Mouse (Mus musculus) thymus, adult 2 months (tissue): ENCODE data around the gene Spsb1. TPM values are rescaled to one million over a fixed set of nuclear protein-coding genes. Genes with fewer than 3 reads are reported as not detected.

ENCODE experiments used
- DNase-seq: peaks from one replicate; pipeline ENCODE4 v3.0.0; 2021
- H3K27ac ChIP-seq: fragments of 200-500 bp; 2 replicates; pipeline ENCODE4 v1.5.1; 2012; ENCODE audit warnings: low read length, control low read depth; ENCODE audit not compliant: control insufficient read depth, insufficient read depth
- H3K27me3 ChIP-seq: fragments of 200-500 bp; 2 replicates; pipeline ENCODE4 v1.6.1; 2012; ENCODE audit warnings: mild to moderate bottlenecking, low read length, moderate library complexity, mixed read lengths; ENCODE audit not compliant: control insufficient read depth, insufficient read depth
- H3K36me3 ChIP-seq: fragments of 200-500 bp; 2 replicates; pipeline ENCODE4 v1.6.1; 2012; ENCODE audit warnings: mild to moderate bottlenecking, low read length, moderate library complexity; ENCODE audit not compliant: control insufficient read depth, insufficient read depth
- H3K4me1 ChIP-seq: fragments of 200-500 bp; replicated peaks from 2 replicates; pipeline ENCODE4 v1.6.1; 2012; ENCODE audit warnings: low read length; ENCODE audit not compliant: control insufficient read depth, insufficient read depth
- H3K4me3 ChIP-seq: fragments of 200-500 bp; 2 replicates; pipeline ENCODE4 v1.5.1; 2012; ENCODE audit warnings: mild to moderate bottlenecking, low read length, control low read depth, moderate library complexity; ENCODE audit not compliant: control insufficient read depth, insufficient read depth
- CTCF ChIP-seq: fragments of 200-500 bp; IDR thresholded peaks from 2 replicates; pipeline ENCODE4 v1.5.1; 2012; ENCODE audit warnings: mild to moderate bottlenecking, control low read depth, low read length, moderate library complexity, borderline replicate concordance; ENCODE audit not compliant: control insufficient read depth, poor library complexity, insufficient read depth; ENCODE audit errors: extremely low read depth
- POLR2A ChIP-seq: fragments of 200-500 bp; IDR thresholded peaks from 2 replicates; pipeline ENCODE4 v1.6.1; 2012; ENCODE audit warnings: mild to moderate bottlenecking, low read length, control low read depth, moderate library complexity; ENCODE audit not compliant: control insufficient read depth, poor library complexity, insufficient read depth; ENCODE audit errors: extremely low read depth
- WGBS: fragments of 180-500 bp; shearing (Covaris S2); methylation state at CpG from one replicate; pipeline ENCODE4 v1.1.7; 2018; 5-methylcytosine and 5-hydroxymethylcytosine counted together
- polyA plus RNA-seq: library from polyadenylated mRNA; depleted of rRNA; stranded (reverse); fragments of >200 nt; gene quantifications from 2 replicates; pipeline ENCODE4 v1.2.3, GENCODE M21; 2012

The Spsb1 gene
- polyA plus RNA-seq, 1 experiment: 30.4 TPM

- H3K27me3 ChIP-seq: no peaks in the 10 kb centered on the region
Observed at GRCm38 (mm10) chr4:149947396-149947795, 7.4 kb downstream of the Spsb1 start.

DNA sequence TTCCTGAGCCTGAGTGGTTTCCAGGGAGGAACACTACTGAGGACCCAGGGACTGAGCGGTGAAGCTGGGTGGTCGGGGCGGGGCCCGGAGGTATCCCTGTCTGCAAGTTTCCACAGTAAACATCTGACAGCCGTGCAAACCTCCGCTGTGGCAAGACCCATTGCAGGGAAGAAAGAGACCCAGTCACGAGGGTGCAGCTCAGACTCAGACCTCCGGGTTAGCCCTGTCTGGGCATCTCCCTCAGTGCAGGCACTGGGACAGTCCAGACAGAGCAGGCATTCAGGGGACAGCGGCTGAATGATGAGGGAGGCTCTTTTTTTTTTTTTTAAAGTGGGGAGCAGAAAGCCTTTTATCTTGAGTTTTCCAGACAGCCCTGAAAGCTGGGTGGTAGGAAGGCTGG, 9.6 kb downstream of the Spsb1 start:
- TF ChIP-seq POLR2A: no peak
- no peak for TF ChIP-seq CTCF
- no peak for DNase-seq
- Histone ChIP-seq H3K27me3 (0 out of 2 replicates have a peak, but pooled peaks cover 2% of the 10 kb centered on the region), H3K36me3 (no peaks in the 10 kb centered on the region), H3K27ac (no peak overlapping the region), H3K4me1 (peaks cover 14% of the 10 kb centered on the region), H3K4me3 (no peak overlapping the region)
- 94% methylated on average over 9 of the region's 9 CpGs for WGBS

More at GRCm38 (mm10) chr4:149947396-149947795, 7.4 kb downstream of the Spsb1 start:
- H3K4me1 ChIP-seq: peaks cover 6% of the 10 kb centered on the region
- TF ChIP-seq POLR2A (no peak), CTCF (0 out of 2 replicates have a peak, but pooled peaks have one; percentile 10)
- no peaks in the 10 kb centered on the region for H3K36me3 ChIP-seq
- H3K4me3 ChIP-seq: no peak overlapping the region
- no peak overlapping the region for H3K27ac ChIP-seq
- no peak for DNase-seq
- WGBS: 40% methylated on average over 5 of the region's 5 CpGs

GRCm38 (mm10) chr4:149944214-149944613, 10.6 kb downstream of the Spsb1 start:
- TF ChIP-seq POLR2A: no peak
- no peak for TF ChIP-seq CTCF
- H3K4me1 ChIP-seq: peaks cover 14% of the 10 kb centered on the region
- H3K4me3 ChIP-seq: no peak overlapping the region
- no peak for DNase-seq
- H3K36me3 ChIP-seq: no peaks in the 10 kb centered on the region
- WGBS: 45% methylated on average over 12 of the region's 12 CpGs
- H3K27me3 ChIP-seq: 0 out of 2 replicates have a peak, but pooled peaks cover 2% of the 10 kb centered on the region
- no peak overlapping the region for H3K27ac ChIP-seq

DNA sequence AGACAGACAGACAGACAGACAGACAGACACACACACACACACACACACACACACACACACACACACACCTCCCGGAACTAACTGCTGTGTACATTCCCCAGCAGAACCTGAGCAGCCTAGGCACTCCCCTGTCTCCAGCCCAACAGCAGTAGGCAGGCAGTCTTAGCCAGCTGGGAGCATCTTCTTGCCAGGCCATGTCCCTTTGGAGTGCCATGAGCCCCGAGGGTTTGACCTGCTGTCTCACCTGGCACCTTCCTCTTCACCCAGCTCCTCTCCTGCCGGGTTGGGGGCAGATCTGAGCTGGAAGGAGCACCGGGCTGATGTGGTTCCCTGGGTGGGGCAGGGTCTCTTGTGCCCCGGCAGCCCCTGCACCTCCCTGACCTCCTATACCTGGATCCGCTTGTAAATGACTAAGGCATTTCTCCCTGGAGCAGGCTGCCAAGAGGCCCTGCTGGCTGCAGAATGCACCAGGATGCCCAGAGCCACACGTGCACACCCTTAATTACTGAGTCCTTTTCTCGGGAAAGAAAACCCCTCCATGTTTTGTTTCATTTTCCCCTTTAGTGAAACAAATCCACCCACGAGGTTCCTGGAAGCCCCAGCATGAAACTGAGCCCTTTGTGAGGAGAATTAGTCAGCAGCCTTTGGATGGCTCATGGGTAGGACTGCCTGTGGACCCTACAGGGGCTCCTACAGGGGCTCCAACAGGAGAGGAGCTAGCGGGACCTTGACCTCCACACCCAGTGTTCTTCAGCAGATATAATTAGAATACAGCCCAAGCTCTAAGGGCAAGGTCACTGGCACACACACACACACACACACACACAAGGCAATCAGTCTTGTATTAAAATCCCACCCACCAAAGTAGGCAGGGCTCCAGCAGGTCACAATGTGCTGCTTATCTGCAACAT, 11.8 kb downstream of the Spsb1 start:
- no peak overlapping the region for H3K4me3 ChIP-seq
- TF ChIP-seq CTCF (no peak), POLR2A (no peak)
- DNase-seq: no peak
- H3K27me3 ChIP-seq: 0 out of 2 replicates have a peak, but pooled peaks cover 2% of the 10 kb centered on the region
- peaks cover 14% of the 10 kb centered on the region; the same call in 1 of the 2 replicates for H3K4me1 ChIP-seq
- H3K36me3 ChIP-seq: no peaks in the 10 kb centered on the region
- no peak overlapping the region for H3K27ac ChIP-seq
- 78% methylated on average over 10 of the region's 10 CpGs for WGBS

DNA sequence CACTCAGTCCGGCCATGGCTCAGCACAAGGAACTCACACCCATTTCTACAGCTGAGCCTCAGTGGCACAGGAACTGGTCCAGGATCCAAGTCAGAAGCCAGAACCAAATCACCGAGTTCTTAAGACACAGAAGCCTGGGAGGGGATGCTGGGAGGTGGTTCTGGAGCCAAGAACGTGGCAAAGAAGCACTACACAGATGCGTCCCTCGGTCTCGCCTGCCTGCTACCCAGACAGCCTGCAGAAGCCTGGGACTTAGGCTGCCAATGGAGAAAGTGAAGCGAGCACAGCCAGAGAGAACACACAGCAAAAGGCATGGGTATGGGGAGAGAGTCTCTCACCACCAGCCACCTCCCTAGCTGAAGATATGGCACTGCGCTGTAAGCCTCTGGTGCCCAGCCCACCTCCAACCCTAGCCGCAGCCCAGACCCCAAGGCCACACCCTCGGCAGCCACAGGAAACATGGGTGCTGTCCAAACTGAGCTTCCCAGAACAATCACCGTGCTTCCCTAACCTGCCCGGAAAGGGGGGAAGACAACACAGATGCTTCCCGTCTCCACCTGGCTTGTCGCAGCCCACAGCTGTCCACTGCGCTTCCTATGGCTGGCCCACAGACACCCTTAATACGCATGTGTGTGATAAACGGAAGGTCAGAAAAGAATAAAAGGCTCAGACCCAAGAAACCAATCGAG, 13.6 kb downstream of the Spsb1 start:
- Histone ChIP-seq H3K4me3 (no peak overlapping the region), H3K27me3 (0 out of 2 replicates have a peak, but pooled peaks cover 2% of the 10 kb centered on the region), H3K36me3 (no peaks in the 10 kb centered on the region), H3K27ac (no peak overlapping the region), H3K4me1 (peaks cover 8% of the 10 kb centered on the region; the same call in 1 of the 2 replicates)
- no peak for DNase-seq
- 47% methylated on average over 18 of the region's 18 CpGs for WGBS
- TF ChIP-seq CTCF: no peak
- TF ChIP-seq POLR2A: no peak

DNA sequence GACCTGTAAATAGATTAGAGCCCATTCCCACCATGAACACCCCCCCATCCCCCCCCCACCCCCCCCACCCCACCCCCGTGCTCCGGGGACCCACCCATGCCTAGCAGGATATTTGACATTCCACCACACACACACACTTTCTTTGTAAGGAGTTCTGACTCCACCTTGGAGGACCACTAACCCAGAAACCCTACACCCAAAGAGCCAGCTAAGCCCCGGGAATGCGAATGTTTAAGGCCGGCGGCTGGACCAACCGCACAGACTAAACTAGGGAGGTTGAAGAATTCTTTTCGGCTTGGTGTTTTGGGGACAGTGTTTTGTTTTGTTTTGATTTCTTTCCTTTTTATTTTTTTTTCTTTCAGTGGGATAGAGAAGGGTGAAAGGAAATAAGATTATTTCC, 16.1 kb downstream of the Spsb1 start:
- Histone ChIP-seq H3K27ac (no peak overlapping the region), H3K36me3 (no peaks in the 10 kb centered on the region), H3K27me3 (0 out of 2 replicates have a peak, but pooled peaks cover 2% of the 10 kb centered on the region), H3K4me3 (no peak overlapping the region), H3K4me1 (peaks cover 8% of the 10 kb centered on the region; the same call in 1 of the 2 replicates)
- 94% methylated on average over 8 of the region's 8 CpGs for WGBS
- TF ChIP-seq CTCF: no peak
- TF ChIP-seq POLR2A: no peak
- DNase-seq: no peak
